Mouse (Mus musculus) G1E (cell line): ENCODE results near the gene Surf6.

Experiments used
- CTCF ChIP-seq: IDR thresholded peaks from 2 replicates; pipeline ENCODE4 v1.5.1; 2012; ENCODE audit warnings: low read depth, low read length, inconsistent platforms, mixed read lengths
- GATA1 ChIP-seq: IDR thresholded peaks from 2 replicates; pipeline ENCODE4 v1.6.1; 2012; ENCODE audit warnings: borderline replicate concordance, low read length, inconsistent platforms, mixed read lengths
- GATA2 ChIP-seq: IDR thresholded peaks from 2 replicates; pipeline ENCODE4 v1.6.1; 2012; ENCODE audit warnings: low read depth, low read length, inconsistent platforms, borderline replicate concordance
- POLR2AphosphoS5 ChIP-seq: IDR thresholded peaks from 2 replicates; pipeline ENCODE4 v1.6.1; 2012; ENCODE audit warnings: low read depth, low read length, inconsistent platforms; ENCODE audit not compliant: insufficient replicate concordance

- TF ChIP-seq GATA2 = no peak
- no peak for TF ChIP-seq CTCF
- no peak for TF ChIP-seq GATA1
- TF ChIP-seq POLR2AphosphoS5 = no peak
Observed at GRCm38 (mm10) chr2:26878571-26878970, 24.1 kb downstream of the Surf6 start.
